Mouse (Mus musculus): Measurements from ENCODE around the gene Abcg8. TPM values are rescaled to one million over a fixed set of nuclear protein-coding genes. Genes with fewer than 3 reads are reported as not detected.

Gene Abcg8
- total and polyA plus RNA-seq, 3 experiments = 0.04 TPM; not detected in 2

DNA sequence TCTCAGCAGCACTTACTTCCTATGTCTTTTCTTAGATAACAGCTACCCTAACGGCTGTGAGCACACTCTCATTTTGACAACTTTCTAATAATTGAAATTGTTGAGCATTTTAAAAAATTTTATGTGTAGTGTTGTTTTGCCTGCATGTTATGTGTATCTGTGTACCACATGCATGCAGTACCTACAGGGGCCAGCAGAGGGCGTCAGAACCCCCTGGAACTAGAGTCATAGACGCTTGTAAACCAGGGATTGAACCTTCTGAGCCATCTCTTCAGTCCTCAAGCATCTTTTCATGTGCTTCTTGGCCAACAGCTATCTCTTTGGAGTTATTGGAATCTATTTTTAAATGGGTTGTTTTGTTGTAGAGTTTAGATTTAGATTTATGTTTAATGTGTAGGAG, 34.2 kb upstream of the Abcg8 start:
- H3K9ac ChIP-seq (ENCODE audit: insufficient read depth, low read depth) = no peak overlapping the region
- H3K4me2 ChIP-seq (ENCODE audit: insufficient read depth, low read depth, poor library complexity, severe bottlenecking) = no peak overlapping the region
- H3K4me1 ChIP-seq (ENCODE audit: control insufficient read depth in 1 of 2, insufficient read depth in 2 of 2) = peaks cover 3 to 9% of the 10 kb centered on the region in 2 experiments
- H3K36me3 ChIP-seq (replicated peaks in 1 of 2; ENCODE audit: control insufficient read depth in 1 of 2, insufficient read depth in 1 of 2, low read length in 1 of 2) = peaks cover 0 to 16% of the 10 kb centered on the region in 2 experiments
- dilution Hi-C loops (cut with MboI; ENCODE audit: extremely low pct_ligation_motif_present, extremely low pct_unique_long_range_greater_than_20kb, low sequenced_read_pairs) (no loop called here), in situ Hi-C loops (cut with MboI; ENCODE audit: low pct_ligation_motif_present, low pct_unique_long_range_greater_than_20kb, low sequenced_read_pairs) (no loop called here)
- peak; percentile 51 for DNase-seq (ENCODE audit: extremely low read depth)
- no peak overlapping the region for H3K27ac ChIP-seq (ENCODE audit: insufficient read depth, low read depth)
- no peak overlapping the region for H3K4me3 ChIP-seq (replicated peaks in 1 of 3; ENCODE audit: low read depth in 2 of 3, low read length in 2 of 3, poor library complexity in 1 of 3)
- TF ChIP-seq CTCF (conservative IDR thresholded peaks at IDR 0.05 in 1 of 2, IDR thresholded peaks at IDR 0.05 in 1 of 2; ENCODE audit: low read depth in 2 of 2, low read length in 2 of 2) (peak; percentile 79 to 85), ETS1 (conservative IDR thresholded peaks at IDR 0.05; ENCODE audit: low read depth, low read length) (no peak), SMC3 (IDR thresholded peaks at IDR 0.05; ENCODE audit: low read depth, low read length) (peak; percentile 54), POLR2A (IDR thresholded peaks at IDR 0.05; ENCODE audit: low read depth, low read length) (no peak), RAD21 (IDR thresholded peaks at IDR 0.05; ENCODE audit: low read depth, low read length) (peak; percentile 56)
- no peaks in the 10 kb centered on the region for H3K27me3 ChIP-seq (replicated peaks)
- H3K9me3 ChIP-seq (replicated peaks; ENCODE audit: low read length) = no peaks in the 10 kb centered on the region
- H3K79me2 ChIP-seq (replicated peaks; ENCODE audit: control insufficient read depth, extremely low read depth, insufficient read depth, poor library complexity, severe bottlenecking) = no peaks in the 10 kb centered on the region

DNA sequence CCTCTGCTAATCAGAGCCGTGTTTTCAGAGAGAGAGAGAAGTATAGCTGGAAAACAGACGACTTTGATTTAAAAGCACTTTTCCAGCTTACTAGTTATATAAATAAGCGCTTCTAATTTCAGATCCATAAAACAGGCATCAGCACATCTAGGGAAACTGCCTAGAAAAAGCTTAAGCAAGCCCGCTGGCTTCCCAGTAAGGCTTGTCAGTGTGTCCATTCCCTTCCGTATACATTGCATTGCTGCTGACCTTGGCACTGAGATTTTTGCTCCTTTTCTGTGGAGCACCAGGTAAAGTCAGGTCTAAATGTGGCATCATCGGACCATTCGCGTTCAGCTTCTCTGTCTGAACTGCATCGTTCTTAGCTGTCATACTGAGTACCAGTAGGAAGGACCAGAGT, 33.8 kb upstream of the Abcg8 start:
- H3K4me3 ChIP-seq (replicated peaks in 1 of 3; ENCODE audit: low read depth in 2 of 3, low read length in 2 of 3, poor library complexity in 1 of 3) = no peak overlapping the region
- H3K4me1 ChIP-seq (ENCODE audit: control insufficient read depth in 1 of 2, insufficient read depth in 2 of 2) = peaks cover 3 to 9% of the 10 kb centered on the region in 2 experiments
- peaks cover 0 to 13% of the 10 kb centered on the region in 2 experiments for H3K36me3 ChIP-seq (replicated peaks in 1 of 2; ENCODE audit: control insufficient read depth in 1 of 2, insufficient read depth in 1 of 2, low read length in 1 of 2)
- H3K27ac ChIP-seq (ENCODE audit: insufficient read depth, low read depth) = no peak overlapping the region
- no peak for TF ChIP-seq POLR2AphosphoS2 (IDR thresholded peaks at IDR 0.05; ENCODE audit: low read depth, low read length)
- TF ChIP-seq PAX5 (IDR thresholded peaks at IDR 0.05; ENCODE audit: low read length) = no peak
- TF ChIP-seq IRF4 (IDR thresholded peaks at IDR 0.05; ENCODE audit: low read depth, low read length) = no peak
- no peak for TF ChIP-seq MAFK (IDR thresholded peaks at IDR 0.05; ENCODE audit: insufficient replicate concordance, low read length)
- TF ChIP-seq E2F4 (IDR thresholded peaks at IDR 0.05; ENCODE audit: insufficient replicate concordance, low read depth, low read length) = no peak
- no peak for TF ChIP-seq ZNF384 (IDR thresholded peaks at IDR 0.05; ENCODE audit: low read depth, low read length)
- TF ChIP-seq POLR2A (IDR thresholded peaks at IDR 0.05; ENCODE audit: low read depth, low read length) = no peak
- no peak for TF ChIP-seq ELF1 (IDR thresholded peaks at IDR 0.05; ENCODE audit: low read depth, low read length)
- no peak for TF ChIP-seq NELFE (IDR thresholded peaks at IDR 0.05; ENCODE audit: low read depth, low read length)
- TF ChIP-seq MYC (IDR thresholded peaks at IDR 0.05; ENCODE audit: low read depth, low read length) = no peak
- TF ChIP-seq ZMIZ1 (IDR thresholded peaks at IDR 0.05; ENCODE audit: low read depth, low read length) = no peak
- no peaks in the 10 kb centered on the region for H3K79me2 ChIP-seq (replicated peaks; ENCODE audit: control insufficient read depth, extremely low read depth, insufficient read depth, poor library complexity, severe bottlenecking)
- H3K27me3 ChIP-seq (replicated peaks) = no peaks in the 10 kb centered on the region
- in situ Hi-C loops (cut with MboI; ENCODE audit: low pct_ligation_motif_present, low pct_unique_long_range_greater_than_20kb, low sequenced_read_pairs) = no loop called here
- no peaks in the 10 kb centered on the region for H3K9me3 ChIP-seq (replicated peaks; ENCODE audit: low read length)
- dilution Hi-C loops (cut with MboI; ENCODE audit: extremely low pct_ligation_motif_present, extremely low pct_unique_long_range_greater_than_20kb, low sequenced_read_pairs) = no loop called here
- H3K9ac ChIP-seq (ENCODE audit: insufficient read depth, low read depth) = no peak overlapping the region
- DNase-seq (ENCODE audit: extremely low read depth) = no peak
- H3K4me2 ChIP-seq (ENCODE audit: insufficient read depth, low read depth, poor library complexity, severe bottlenecking) = peak overlapping the region; percentile 87; the same call in 1 of the 2 replicates
